Mouse (Mus musculus) midbrain, embryonic 11.5 days (tissue): ENCODE data around the gene Clpsl2. TPM values are rescaled to one million over a fixed set of nuclear protein-coding genes. Genes with fewer than 3 reads are reported as not detected.

ENCODE experiments used
- ATAC-seq: fragments of 200-750 bp; cut with Nextera tagmentation; 2 replicates; pipeline ENCODE4 v1.8.0; 2017; ENCODE audit warnings: moderate TSS enrichment, moderate library complexity; ENCODE audit not compliant: low FRiP score
- DNase-seq: peaks from one replicate; pipeline ENCODE4 v3.0.0; 2015; ENCODE audit warnings: low spot score; ENCODE audit errors: missing footprints
- H3K27ac ChIP-seq: fragments of 300-500 bp; sonication (generic); 2 replicates; pipeline ENCODE4 v1.5.1; 2014; ENCODE audit warnings: low read depth, low read length
- H3K27me3 ChIP-seq: fragments of 300-500 bp; sonication (generic); 2 replicates; pipeline ENCODE4 v1.6.1; 2014; ENCODE audit warnings: mild to moderate bottlenecking, low read length, moderate library complexity, mixed read lengths; ENCODE audit not compliant: control insufficient read depth, insufficient read depth
- H3K36me3 ChIP-seq: fragments of 300-500 bp; sonication (generic); 2 replicates; pipeline ENCODE4 v1.6.1; 2014; ENCODE audit warnings: mild to moderate bottlenecking, low read length, moderate library complexity, mixed read lengths; ENCODE audit not compliant: control insufficient read depth, insufficient read depth
- H3K4me1 ChIP-seq: fragments of 300-500 bp; sonication (generic); 2 replicates; pipeline ENCODE4 v1.6.1; 2014; ENCODE audit warnings: low read length; ENCODE audit not compliant: control insufficient read depth, insufficient read depth
- H3K4me2 ChIP-seq: fragments of 300-500 bp; sonication (generic); 2 replicates; pipeline ENCODE4 v1.6.1; 2014; ENCODE audit warnings: mild to moderate bottlenecking, moderate library complexity
- H3K4me3 ChIP-seq: fragments of 300-500 bp; sonication (generic); 2 replicates; pipeline ENCODE4 v1.5.1; 2014; ENCODE audit warnings: low read depth, low read length
- H3K9ac ChIP-seq: fragments of 300-500 bp; sonication (generic); 2 replicates; pipeline ENCODE4 v1.6.1; 2014; ENCODE audit warnings: low read length
- H3K9me3 ChIP-seq: fragments of 300-500 bp; sonication (generic); 2 replicates; pipeline ENCODE4 v1.6.1; 2016; ENCODE audit warnings: low read length; ENCODE audit not compliant: control insufficient read depth
- WGBS: fragments of 180-500 bp; shearing (Covaris S2); extraction: QIAGEN DNeasy Blood & Tissue Kit; methylation state at CpG from one replicate; pipeline ENCODE4 v1.1.7; 2014; 5-methylcytosine and 5-hydroxymethylcytosine counted together
- polyA plus RNA-seq: library from polyadenylated mRNA; unstranded; fragments of >200 nt; fragmentation: Nextera tagmentation; extraction: Ambion mirVana; gene quantifications from 2 replicates; pipeline ENCODE4 v1.2.1, GENCODE M21; 2014

Gene Clpsl2
- polyA plus RNA-seq, 1 experiment from 2014 or later, result not detected

DNA sequence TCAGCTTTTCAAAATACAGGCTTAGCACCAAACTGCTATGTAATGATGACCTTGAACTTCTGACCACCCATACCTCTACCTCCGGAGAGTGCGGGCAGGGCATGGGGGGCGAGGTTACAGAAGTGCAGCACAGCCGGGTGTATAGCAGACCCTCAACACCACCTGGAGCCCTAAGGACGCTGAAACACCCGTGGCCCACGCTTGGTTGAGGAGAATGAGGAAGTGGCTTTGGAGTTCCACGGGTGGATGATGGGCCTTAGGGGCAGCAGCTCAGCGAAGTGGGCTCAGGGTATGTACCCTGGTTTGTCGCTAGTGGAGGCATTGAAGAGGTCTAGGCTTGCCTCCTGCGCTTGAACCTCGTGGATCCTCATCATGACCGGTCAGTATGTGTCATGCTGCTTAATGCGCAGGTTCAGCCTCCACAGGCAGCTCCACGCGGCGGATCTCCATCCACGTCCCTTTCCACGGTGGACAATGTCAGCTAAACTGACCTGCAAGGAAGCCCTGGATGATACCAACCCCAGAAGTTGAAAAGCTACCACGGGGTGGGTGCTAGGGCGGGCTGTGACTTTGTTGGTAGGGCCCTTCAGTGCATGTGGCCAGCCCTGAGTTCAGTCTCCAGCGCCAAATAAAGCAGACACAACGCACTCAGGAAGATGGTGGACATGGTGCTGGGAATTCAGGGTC lies 25.1 kb upstream of the Clpsl2 start:
- Histone ChIP-seq H3K4me2 (no peak overlapping the region), H3K9ac (no peak overlapping the region), H3K36me3 (no peaks in the 10 kb centered on the region), H3K9me3 (no peaks in the 10 kb centered on the region), H3K27ac (no peak overlapping the region), H3K27me3 (peaks cover 16% of the 10 kb centered on the region), H3K4me3 (no peak overlapping the region), H3K4me1 (peaks cover 4% of the 10 kb centered on the region; the same call in 1 of the 2 replicates)
- DNase-seq, result no peak
- no peak for ATAC-seq
- 89% methylated on average over 23 of the region's 23 CpGs for WGBS

DNA sequence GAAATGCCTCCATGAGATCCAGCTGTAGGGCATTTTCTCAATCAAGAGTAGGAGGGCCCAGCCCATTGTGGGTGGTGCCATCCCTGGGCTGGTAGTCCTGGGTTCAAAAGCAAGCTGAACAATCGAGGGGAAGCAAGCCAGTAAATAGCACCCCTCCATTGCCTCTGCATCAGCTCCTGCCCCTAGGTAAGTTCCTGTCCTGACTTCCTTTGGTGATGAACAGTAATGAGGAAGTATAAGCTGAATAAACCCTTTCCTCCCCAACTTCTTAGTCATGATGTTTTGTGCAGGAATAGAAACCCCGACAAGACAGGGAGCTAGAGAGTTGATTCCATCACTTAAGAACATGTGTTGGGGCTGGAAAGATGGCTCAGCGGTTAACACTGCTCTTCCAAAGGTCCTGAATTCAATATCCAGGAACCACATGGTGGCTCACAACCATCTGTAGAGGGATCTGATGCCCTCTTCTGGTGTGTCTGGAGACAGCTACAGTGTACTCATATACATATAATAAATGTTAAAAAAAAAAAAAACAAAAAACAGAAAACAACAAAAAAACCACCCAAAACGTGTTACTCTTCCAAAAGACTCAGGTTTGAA lies 24.3 kb upstream of the Clpsl2 start:
- no peaks in the 10 kb centered on the region for H3K36me3 ChIP-seq
- peaks cover 4% of the 10 kb centered on the region; the same call in 1 of the 2 replicates for H3K4me1 ChIP-seq
- peaks cover 15% of the 10 kb centered on the region for H3K27me3 ChIP-seq
- no peak overlapping the region for H3K4me3 ChIP-seq
- ATAC-seq (no peak), DNase-seq (no peak)
- WGBS, result 75% methylated on average over 4 of the region's 4 CpGs
- H3K9ac ChIP-seq, result no peak overlapping the region
- no peak overlapping the region for H3K27ac ChIP-seq
- no peaks in the 10 kb centered on the region for H3K9me3 ChIP-seq
- H3K4me2 ChIP-seq, result no peak overlapping the region

DNA sequence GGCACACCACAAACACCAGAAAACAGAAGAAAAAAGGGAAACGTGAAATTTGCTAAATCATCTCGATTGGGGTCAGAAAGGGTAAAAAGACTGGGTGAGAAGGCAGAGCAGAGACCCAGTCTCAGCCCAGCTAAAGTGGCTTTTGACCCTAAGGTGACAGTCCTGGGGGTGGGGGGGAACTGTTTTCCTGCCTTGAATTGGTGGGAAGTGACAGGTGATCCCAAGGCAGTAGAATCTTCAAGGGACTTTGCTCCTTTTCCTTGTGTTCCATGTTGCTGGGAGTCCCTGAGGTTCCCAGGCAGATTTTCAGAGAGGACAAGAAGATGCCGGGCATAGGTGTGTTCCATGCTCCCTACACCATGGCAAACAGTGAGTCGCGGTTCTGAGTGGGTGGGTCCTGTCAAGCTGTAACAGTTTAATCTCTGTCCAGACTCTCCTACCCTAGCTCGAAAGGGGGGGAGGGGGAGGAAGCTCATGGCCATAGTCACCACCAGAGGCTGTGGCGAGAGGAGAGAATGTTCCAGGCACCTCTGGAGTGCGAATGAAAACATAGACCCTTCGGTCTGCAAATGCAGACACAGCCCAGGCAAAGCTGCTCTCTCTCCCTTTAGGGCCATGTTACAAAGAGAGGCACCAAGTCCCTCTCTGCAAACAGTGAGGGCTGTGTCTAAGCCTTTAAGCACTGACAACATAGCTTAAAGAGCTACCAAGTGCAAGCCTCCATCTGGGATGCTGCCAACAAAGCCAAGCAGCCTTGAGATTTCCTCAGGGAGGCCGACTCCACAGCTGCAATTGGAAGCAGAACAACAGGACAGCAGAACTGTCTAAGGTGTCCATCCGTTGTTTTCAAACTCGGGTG lies 21.8 kb upstream of the Clpsl2 start:
- H3K4me2 ChIP-seq, result no peak overlapping the region
- DNase-seq (no peak), ATAC-seq (no peak)
- no peak overlapping the region for H3K4me3 ChIP-seq
- H3K9me3 ChIP-seq, result no peaks in the 10 kb centered on the region
- peaks cover 8% of the 10 kb centered on the region for H3K27me3 ChIP-seq
- WGBS, result 50% methylated on average over 12 of the region's 12 CpGs
- no peak overlapping the region for H3K9ac ChIP-seq
- H3K27ac ChIP-seq, result no peak overlapping the region
- no peaks in the 10 kb centered on the region for H3K36me3 ChIP-seq
- H3K4me1 ChIP-seq, result no peaks in the 10 kb centered on the region

DNA sequence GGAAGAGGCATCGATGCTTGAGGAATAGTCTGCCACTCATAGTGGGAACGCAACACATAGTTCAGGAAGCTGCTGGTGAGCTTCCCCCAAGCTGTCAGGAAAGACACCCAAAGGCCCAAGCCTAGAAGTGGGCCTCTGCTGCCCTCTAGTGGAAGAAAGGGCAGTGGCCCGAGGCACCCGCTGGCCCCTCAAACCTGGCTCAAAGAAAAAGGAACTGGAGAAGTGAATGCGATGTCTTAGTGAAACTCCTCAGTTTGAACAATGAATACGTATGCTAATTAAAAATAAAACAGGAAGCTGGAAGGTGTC lies 21.2 kb upstream of the Clpsl2 start:
- no peak overlapping the region for H3K9ac ChIP-seq
- peaks cover 8% of the 10 kb centered on the region for H3K27me3 ChIP-seq
- H3K4me3 ChIP-seq, result no peak overlapping the region
- no peak for ATAC-seq
- no peaks in the 10 kb centered on the region for H3K36me3 ChIP-seq
- WGBS, result 7% methylated on average over 6 of the region's 6 CpGs
- no peaks in the 10 kb centered on the region for H3K9me3 ChIP-seq
- peak; percentile 98 for DNase-seq
- no peak overlapping the region for H3K4me2 ChIP-seq
- no peaks in the 10 kb centered on the region for H3K4me1 ChIP-seq
- H3K27ac ChIP-seq, result no peak overlapping the region

DNA sequence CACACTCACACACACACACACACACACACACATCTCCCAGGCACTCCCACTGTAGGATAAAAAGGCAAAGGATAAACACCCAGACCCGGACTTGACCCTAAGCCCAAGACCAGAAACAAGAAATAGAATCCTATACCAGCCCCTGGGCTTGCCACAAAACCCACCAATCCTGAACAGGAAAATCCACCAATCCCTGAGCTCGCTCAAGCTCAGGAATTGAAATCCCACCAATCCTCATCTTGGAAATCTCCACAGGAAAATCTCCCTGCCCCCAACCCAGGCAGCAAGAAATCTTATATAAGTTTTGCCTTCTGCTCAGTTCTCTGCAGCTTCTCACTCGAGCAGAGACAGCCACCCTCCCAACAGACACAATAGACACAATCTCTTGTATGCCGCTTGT lies 20.1 kb upstream of the Clpsl2 start:
- ATAC-seq (no peak), DNase-seq (no peak)
- H3K36me3 ChIP-seq, result no peaks in the 10 kb centered on the region
- WGBS, result 61% methylated on average over 4 of the region's 4 CpGs
- H3K27me3 ChIP-seq, result peaks cover 2% of the 10 kb centered on the region
- no peak overlapping the region for H3K9ac ChIP-seq
- no peaks in the 10 kb centered on the region for H3K9me3 ChIP-seq
- H3K4me3 ChIP-seq, result no peak overlapping the region
- H3K4me2 ChIP-seq, result no peak overlapping the region
- H3K27ac ChIP-seq, result no peak overlapping the region
- H3K4me1 ChIP-seq, result no peaks in the 10 kb centered on the region

DNA sequence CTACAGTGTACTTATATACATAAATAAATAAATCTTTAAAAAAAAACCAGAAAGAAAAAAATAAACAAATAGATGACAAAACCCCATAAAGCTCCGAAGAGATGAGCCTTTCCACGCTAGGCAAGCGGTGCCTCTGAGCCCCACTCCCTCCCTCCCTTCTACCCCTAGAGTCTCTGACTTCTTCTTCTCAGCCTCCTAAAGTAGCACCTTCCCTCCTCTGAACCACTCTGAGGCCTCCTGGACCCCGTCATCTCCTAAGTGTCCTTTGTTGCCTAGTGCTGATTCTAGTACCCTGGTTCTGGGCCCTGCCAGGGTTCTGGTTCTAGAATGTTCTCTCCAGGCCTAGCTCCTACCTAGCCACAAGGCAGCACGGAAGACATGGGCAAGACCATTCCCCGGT lies 18.7 kb upstream of the Clpsl2 start, which contains the start of gene Armc12:
Gene Armc12, plus strand, starts transcription at position 301 of the 400 bp plus-strand sequence.
- WGBS, result 86% methylated on average over 6 of the region's 6 CpGs
- DNase-seq, result no peak
- H3K36me3 ChIP-seq, result no peaks in the 10 kb centered on the region
- no peak within 1 kb of the TSS for H3K4me2 ChIP-seq
- no peak within 1 kb of the TSS for H3K9ac ChIP-seq
- H3K4me1 ChIP-seq, result no peaks in the 10 kb centered on the region
- no peaks in the 10 kb centered on the region for H3K9me3 ChIP-seq
- H3K27ac ChIP-seq, result no peak within 1 kb of the TSS
- no peak within 1 kb of the TSS for H3K4me3 ChIP-seq
- ATAC-seq, result no peak
- H3K27me3 ChIP-seq, result no peaks in the 10 kb centered on the region

DNA sequence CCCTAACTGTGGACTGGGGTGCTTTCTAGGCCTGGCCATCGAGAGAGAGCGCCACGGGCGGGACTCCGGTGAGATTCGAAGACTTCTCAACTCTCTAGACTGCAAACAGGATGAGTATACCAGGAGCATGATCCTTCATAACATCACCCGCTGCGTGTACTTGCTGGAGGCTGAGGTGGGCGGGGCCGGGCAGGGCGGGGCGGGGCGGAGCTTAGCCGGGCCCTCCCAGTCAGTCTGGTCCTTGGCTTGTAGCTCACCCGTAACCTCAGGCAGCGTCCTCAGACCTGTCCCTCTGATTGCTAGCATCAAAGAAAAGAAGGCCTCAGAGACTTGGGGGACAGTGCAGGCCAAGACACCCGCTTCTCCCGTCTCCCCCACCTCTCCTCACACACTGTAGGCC lies 17.3 kb upstream of the Clpsl2 start:
- Histone ChIP-seq H3K27me3 (no peaks in the 10 kb centered on the region), H3K9me3 (no peaks in the 10 kb centered on the region), H3K4me2 (peak overlapping the region; percentile 10), H3K36me3 (no peaks in the 10 kb centered on the region), H3K4me3 (no peak overlapping the region), H3K4me1 (no peaks in the 10 kb centered on the region), H3K9ac (no peak overlapping the region), H3K27ac (no peak overlapping the region)
- 14% methylated on average over 18 of the region's 18 CpGs for WGBS
- DNase-seq, result peak; percentile 89
- ATAC-seq, result no peak; the same call in 1 of the 2 replicates

DNA sequence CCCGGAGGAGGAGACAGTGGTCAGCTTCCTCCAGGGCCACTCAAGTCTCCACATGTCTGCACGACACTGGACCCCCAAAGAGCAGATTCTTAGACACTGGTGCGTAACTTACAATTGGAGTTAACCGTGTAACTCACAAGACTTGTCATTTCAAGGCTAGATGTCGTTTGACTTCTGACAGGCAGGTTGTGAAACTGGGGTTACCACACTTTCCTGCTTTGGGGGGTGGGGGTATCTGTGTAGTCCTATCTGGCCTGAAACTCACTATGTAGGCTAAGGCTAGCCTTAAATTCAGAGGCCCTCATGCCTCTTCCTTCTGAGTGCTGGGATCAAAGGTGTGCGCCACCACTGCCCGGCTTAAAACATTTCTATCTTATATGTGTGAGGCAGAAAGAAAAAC lies 16.7 kb upstream of the Clpsl2 start:
- no peak overlapping the region for H3K27ac ChIP-seq
- no peaks in the 10 kb centered on the region for H3K4me1 ChIP-seq
- H3K27me3 ChIP-seq, result no peaks in the 10 kb centered on the region
- WGBS, result 82% methylated on average over 7 of the region's 7 CpGs
- no peak overlapping the region for H3K4me3 ChIP-seq
- H3K4me2 ChIP-seq, result no peak overlapping the region
- no peaks in the 10 kb centered on the region for H3K36me3 ChIP-seq
- H3K9ac ChIP-seq, result no peak overlapping the region
- H3K9me3 ChIP-seq, result no peaks in the 10 kb centered on the region
- no peak for DNase-seq
- no peak for ATAC-seq

DNA sequence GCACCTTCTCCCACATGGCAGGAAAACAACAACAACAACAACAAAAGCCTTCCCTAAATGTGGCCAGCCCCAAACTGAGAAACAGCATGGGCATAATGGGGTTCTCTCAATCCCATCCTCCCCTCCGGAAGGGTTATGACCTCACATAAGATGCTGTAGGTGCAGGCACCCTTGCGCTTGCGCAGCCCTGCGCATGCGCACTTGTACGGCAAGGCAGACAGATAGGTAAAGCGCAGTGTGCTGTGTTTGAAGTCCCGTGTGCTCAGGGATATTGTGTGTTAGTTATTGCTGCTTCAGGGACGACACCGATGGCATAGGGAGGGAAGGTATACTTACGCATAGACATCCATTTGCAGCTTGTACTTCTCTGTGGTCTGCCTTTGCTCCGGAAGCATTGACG lies 15.9 kb upstream of the Clpsl2 start:
- Histone ChIP-seq H3K4me1 (no peaks in the 10 kb centered on the region), H3K27ac (no peak overlapping the region), H3K9ac (no peak overlapping the region), H3K27me3 (no peaks in the 10 kb centered on the region), H3K9me3 (no peaks in the 10 kb centered on the region), H3K4me2 (no peak overlapping the region), H3K4me3 (no peak overlapping the region), H3K36me3 (no peaks in the 10 kb centered on the region)
- DNase-seq, result no peak
- 88% methylated on average over 13 of the region's 13 CpGs for whole genome bisulfite sequencing
- no peak for ATAC-seq
